Mouse (Mus musculus) E14TG2a.4 (cell line): Measurements from ENCODE around the gene Zfyve19.

ENCODE experiments used
- CTCF ChIP-seq: conservative IDR thresholded peaks from 2 replicates; pipeline ENCODE4 v1.5.1; 2014; ENCODE audit warnings: low read length
- POU5F1 ChIP-seq: IDR thresholded peaks from 2 replicates; pipeline ENCODE4 v1.6.1; 2014; ENCODE audit warnings: low read length, borderline replicate concordance

GRCm38 (mm10) chr2:119198049-119198448 lies 10.4 kb upstream of the Zfyve19 start:
- TF ChIP-seq CTCF (no peak), POU5F1 (no peak)
